Mouse (Mus musculus) MEL (cell line): ENCODE measurements around the gene Msl1. TPM values are rescaled to one million over a fixed set of nuclear protein-coding genes. Genes with fewer than 3 reads are reported as not detected.

Experiments
- DNase-seq: peaks from one replicate; pipeline ENCODE4 v3.0.0; 2011; ENCODE audit warnings: low read depth, low spot score
- H3K27ac ChIP-seq: 2 replicates; pipeline ENCODE4 v1.5.1; 2012; ENCODE audit warnings: low read depth, mild to moderate bottlenecking, control low read depth, low read length, moderate library complexity; ENCODE audit not compliant: control insufficient read depth
- H3K27me3 ChIP-seq, 2 experiments: fragments of 150-350 bp in 1 of 2; sonication (generic) in 1 of 2; 2 replicates each; pipeline ENCODE4 v1.6.1; 2012; ENCODE audit warnings: low read length in 2 of 2, mild to moderate bottlenecking in 2 of 2, improper control_type of control experiment in 1 of 2, moderate library complexity in 1 of 2; ENCODE audit not compliant: insufficient read depth in 2 of 2, control insufficient read depth in 1 of 2
- H3K36me3 ChIP-seq, 2 experiments: 2 replicates each; pipeline ENCODE4 v1.6.1; 2012 to 2014; ENCODE audit warnings: low read length in 2 of 2, improper control_type of control experiment in 1 of 2, inconsistent platforms in 1 of 2, mild to moderate bottlenecking in 1 of 2; ENCODE audit not compliant: insufficient read depth in 2 of 2, control insufficient read depth in 1 of 2
- H3K4me1 ChIP-seq, 2 experiments: fragments of 150-350 bp in 1 of 2; sonication (generic) in 1 of 2; 2 replicates each; pipeline ENCODE4 v1.6.1; 2012; ENCODE audit warnings: low read length in 2 of 2, improper control_type of control experiment in 1 of 2, mild to moderate bottlenecking in 1 of 2; ENCODE audit not compliant: insufficient read depth in 2 of 2, control insufficient read depth in 1 of 2
- H3K4me3 ChIP-seq, 2 experiments: fragments of 150-350 bp in 1 of 2; sonication (generic) in 1 of 2; 2 replicates each; pipeline ENCODE4 v1.5.1; 2012; ENCODE audit warnings: low read depth in 2 of 2, low read length in 2 of 2, mild to moderate bottlenecking in 2 of 2, moderate library complexity in 2 of 2, control low read depth in 1 of 2, improper control_type of control experiment in 1 of 2; ENCODE audit not compliant: control insufficient read depth in 1 of 2, insufficient read depth in 1 of 2
- H3K79me2 ChIP-seq: 2 replicates; pipeline ENCODE4 v1.6.1; 2012; ENCODE audit warnings: mild to moderate bottlenecking, low read length, moderate library complexity; ENCODE audit not compliant: control insufficient read depth, poor library complexity, insufficient read depth
- H3K9ac ChIP-seq: 2 replicates; pipeline ENCODE4 v1.6.1; 2012; ENCODE audit warnings: low read depth, mild to moderate bottlenecking, control low read depth, low read length, moderate library complexity; ENCODE audit not compliant: control insufficient read depth, poor library complexity, severe bottlenecking
- H3K9me3 ChIP-seq: fragments of 150-350 bp; sonication (generic); replicated peaks from 2 replicates; pipeline ENCODE4 v1.6.1; 2012; ENCODE audit warnings: mild to moderate bottlenecking, low read length, improper control_type of control experiment, moderate library complexity; ENCODE audit not compliant: insufficient read depth
- BHLHE40 ChIP-seq: IDR thresholded peaks from 2 replicates; pipeline ENCODE4 v1.6.1; 2012; ENCODE audit warnings: low read depth, mild to moderate bottlenecking, inconsistent platforms, low read length, improper control_type of control experiment, borderline replicate concordance
- CTCF ChIP-seq, 3 experiments: IDR thresholded peaks in 2 of 3; conservative IDR thresholded peaks in 1 of 3; 2 replicates each; pipeline ENCODE4 v1.5.1; 2011 to 2012; ENCODE audit warnings: low read length in 3 of 3, low read depth in 2 of 3, mild to moderate bottlenecking in 2 of 3, improper control_type of control experiment in 1 of 3, inconsistent platforms in 1 of 3, mixed read lengths in 1 of 3, moderate library complexity in 1 of 3; ENCODE audit not compliant: control insufficient read depth in 1 of 3, insufficient read depth in 1 of 3, poor library complexity in 1 of 3, severe bottlenecking in 1 of 3
- EP300 ChIP-seq, 2 experiments: IDR thresholded peaks; 2 replicates each; pipeline ENCODE4 v1.6.1; 2011; ENCODE audit warnings: improper control_type of control experiment in 2 of 2, low read length in 2 of 2, low read depth in 1 of 2, mild to moderate bottlenecking in 1 of 2
- GABPA ChIP-seq: IDR thresholded peaks from 2 replicates; pipeline ENCODE4 v1.6.1; 2012; ENCODE audit warnings: low read depth, mild to moderate bottlenecking, inconsistent platforms, low read length, improper control_type of control experiment, moderate library complexity
- GATA1 ChIP-seq: IDR thresholded peaks from 2 replicates; pipeline ENCODE4 v1.6.1; 2011; ENCODE audit warnings: low read depth, low read length, improper control_type of control experiment
- KAT2A ChIP-seq: conservative IDR thresholded peaks from 2 replicates; pipeline ENCODE4 v1.6.1; 2012; ENCODE audit warnings: low read depth, low read length, improper control_type of control experiment, inconsistent platforms
- MAFK ChIP-seq: IDR thresholded peaks from 2 replicates; pipeline ENCODE4 v1.6.1; 2011; ENCODE audit warnings: low read depth, mild to moderate bottlenecking, low read length, improper control_type of control experiment, borderline replicate concordance
- MAX ChIP-seq: IDR thresholded peaks from 2 replicates; pipeline ENCODE4 v1.6.1; 2011; ENCODE audit warnings: low read length, improper control_type of control experiment
- MAZ ChIP-seq: IDR thresholded peaks from 2 replicates; pipeline ENCODE4 v1.6.1; 2012; ENCODE audit warnings: low read depth, mild to moderate bottlenecking, inconsistent platforms, low read length, improper control_type of control experiment
- MEF2A ChIP-seq: IDR thresholded peaks from 2 replicates; pipeline ENCODE4 v1.6.1; 2014; ENCODE audit warnings: low read depth, mild to moderate bottlenecking, inconsistent platforms, low read length, improper control_type of control experiment; ENCODE audit not compliant: poor library complexity, insufficient replicate concordance, severe bottlenecking; ENCODE audit errors: extremely low read depth
- POLR2AphosphoS2 ChIP-seq: IDR thresholded peaks from 2 replicates; pipeline ENCODE4 v1.6.1; 2011; ENCODE audit warnings: low read length, improper control_type of control experiment
- RAD21 ChIP-seq: IDR thresholded peaks from 2 replicates; pipeline ENCODE4 v1.6.1; 2011; ENCODE audit warnings: mild to moderate bottlenecking, low read depth, low read length, improper control_type of control experiment
- RCOR1 ChIP-seq: IDR thresholded peaks from 2 replicates; pipeline ENCODE4 v1.6.1; 2012; ENCODE audit warnings: low read depth, mild to moderate bottlenecking, inconsistent platforms, low read length, improper control_type of control experiment
- SMC3 ChIP-seq: IDR thresholded peaks from 2 replicates; pipeline ENCODE4 v1.6.1; 2011; ENCODE audit warnings: low read depth, low read length, improper control_type of control experiment
- TAL1 ChIP-seq: IDR thresholded peaks from 2 replicates; pipeline ENCODE4 v1.6.1; 2012; ENCODE audit warnings: mild to moderate bottlenecking, inconsistent platforms, low read length, moderate library complexity, mixed read lengths
- USF2 ChIP-seq, 2 experiments: IDR thresholded peaks; 2 replicates each; pipeline ENCODE4 v1.6.1; 2011 to 2012; ENCODE audit warnings: improper control_type of control experiment in 2 of 2, low read length in 2 of 2, borderline replicate concordance in 1 of 2, inconsistent platforms in 1 of 2, low read depth in 1 of 2, mild to moderate bottlenecking in 1 of 2; ENCODE audit not compliant: insufficient read depth in 1 of 2
- ZKSCAN1 ChIP-seq: IDR thresholded peaks from 2 replicates; pipeline ENCODE4 v1.6.1; 2012; ENCODE audit warnings: low read depth, mild to moderate bottlenecking, inconsistent platforms, low read length, improper control_type of control experiment, moderate library complexity
- polyA plus RNA-seq, 2 experiments: library from polyadenylated mRNA; stranded (reverse) in 1 of 2; unstranded in 1 of 2; fragments of >175 nt in 1 of 2; fragments of >200 nt in 1 of 2; gene quantifications; 2 replicates each; pipeline versions ENCODE4 v1.2.1 to v1.2.4; 2012; ENCODE audit warnings: low replicate concordance in 2 of 2, low read depth in 1 of 2; ENCODE audit not compliant: insufficient read length in 2 of 2, insufficient read depth in 1 of 2, missing spikeins in 1 of 2
- total RNA-seq: library from RNA; depleted of rRNA; stranded (reverse); fragments of 300-350 nt; gene quantifications from 2 replicates; pipeline ENCODE4 v1.2.3, GENCODE M21; 2012

Gene Msl1
- total and polyA plus RNA-seq, 3 experiments, result 37.1 to 49.4 TPM; not detected in 1

DNA sequence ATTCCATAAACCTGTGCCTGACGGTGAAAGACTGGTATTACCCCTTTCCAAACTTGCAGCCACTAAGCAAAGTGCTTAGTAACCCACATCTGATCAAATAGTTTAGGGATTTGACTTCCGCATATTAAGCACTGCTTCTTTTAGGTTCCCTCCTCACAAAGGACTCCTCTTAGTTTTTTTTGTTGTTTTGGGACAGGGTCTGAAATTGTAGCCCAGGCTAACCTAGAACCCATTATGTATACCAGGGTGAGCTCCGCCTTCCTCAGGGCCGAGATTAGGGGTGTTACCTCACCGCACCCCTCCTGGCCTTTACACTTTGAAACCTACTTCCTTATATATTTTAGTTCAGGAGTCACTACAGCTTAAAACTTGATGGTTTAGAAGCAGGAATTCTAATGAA, 5.5 kb upstream of the Msl1 start (continued):
- no peak for TF ChIP-seq ZKSCAN1
- no peak for TF ChIP-seq SMC3
- no peak for TF ChIP-seq CTCF (IDR thresholded peaks at IDR 0.05 in 2 of 3, conservative IDR thresholded peaks at IDR 0.05 in 1 of 3; ENCODE audit: control insufficient read depth in 1 of 3, insufficient read depth in 1 of 3, low read depth in 2 of 3, low read length in 3 of 3, poor library complexity in 1 of 3, severe bottlenecking in 1 of 3)
- TF ChIP-seq MEF2A, result no peak
- no peak for TF ChIP-seq RAD21
- TF ChIP-seq USF2 (IDR thresholded peaks at IDR 0.05; ENCODE audit: borderline replicate concordance in 1 of 2, insufficient read depth in 1 of 2, low read depth in 1 of 2, low read length in 2 of 2), result no peak
- TF ChIP-seq GATA1, result no peak
- no peak for TF ChIP-seq MAFK
- no peak for TF ChIP-seq MAZ
- TF ChIP-seq RCOR1, result peak; percentile 47; the same call in 1 of the 2 replicates
- peak; percentile 21 to 58; a peak in 2 of 4 replicates for TF ChIP-seq EP300 (IDR thresholded peaks at IDR 0.05; ENCODE audit: low read depth in 1 of 2, low read length in 2 of 2)
- TF ChIP-seq TAL1, result no peak
- TF ChIP-seq POLR2AphosphoS2, result no peak
- TF ChIP-seq KAT2A, result no peak

- no peak overlapping the region for H3K4me3 ChIP-seq
- peak overlapping the region; percentile 8; the same call in 1 of the 2 replicates for H3K9ac ChIP-seq
- peaks cover 0 to 53% of the 10 kb centered on the region in 2 experiments; a peak in 2 of 4 replicates for H3K36me3 ChIP-seq
- H3K4me1 ChIP-seq, result peaks cover 18 to 49% of the 10 kb centered on the region in 2 experiments
- TF ChIP-seq MAFK (peak; percentile 27; the same call in 1 of the 2 replicates), MAZ (peak; percentile 26; the same call in 1 of the 2 replicates), MAX (0 out of 2 replicates have a peak, but pooled peaks have one; percentile 13), USF2 (IDR thresholded peaks at IDR 0.05; ENCODE audit: borderline replicate concordance in 1 of 2, insufficient read depth in 1 of 2, low read depth in 1 of 2, low read length in 2 of 2) (no peak), GABPA (no peak), MEF2A (no peak), BHLHE40 (peak; percentile 84; the same call in 1 of the 2 replicates)
- H3K27ac ChIP-seq, result peak overlapping the region; percentile 87
- H3K79me2 ChIP-seq, result peaks cover 18% of the 10 kb centered on the region
- peak; percentile 56 for DNase-seq
- no peaks in the 10 kb centered on the region for H3K27me3 ChIP-seq
- H3K9me3 ChIP-seq, result no peaks in the 10 kb centered on the region
Observed at GRCm38 (mm10) chr11:98790631-98791205, 4.6 kb upstream of the Msl1 start.
